Mouse (Mus musculus): ENCODE results near the gene Rabgap1l.

DNA sequence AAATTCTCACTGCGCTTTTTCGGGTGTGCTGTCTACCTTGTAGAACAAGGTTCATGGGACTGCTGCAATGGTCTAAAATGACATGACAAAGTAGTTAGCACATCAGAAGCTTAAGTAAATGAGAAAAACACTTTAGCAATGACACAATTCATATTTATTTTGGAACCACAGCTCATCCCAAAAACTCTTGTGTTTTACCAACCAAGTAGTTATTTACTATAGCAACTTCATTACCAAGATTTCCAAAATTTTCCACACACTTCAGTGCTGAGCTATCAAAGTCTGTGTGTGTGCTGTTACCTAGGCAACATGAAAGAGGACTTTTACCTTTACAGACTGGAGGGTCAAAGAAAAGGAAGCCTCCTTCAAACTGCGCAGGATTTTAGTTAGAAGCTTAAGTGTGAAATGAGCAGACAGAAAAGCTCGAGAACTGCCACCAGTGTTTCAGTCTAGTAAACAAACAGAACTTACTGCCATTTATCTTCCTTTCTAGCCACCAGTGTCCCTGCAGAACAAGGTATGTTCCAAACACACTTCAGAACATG lies 7.3 kb downstream of the Rabgap1l start:
- TF ChIP-seq CTCF (IDR thresholded peaks at IDR 0.05; ENCODE audit: low read depth, low read length) (no peak), POLR2A (IDR thresholded peaks at IDR 0.05; ENCODE audit: extremely low read depth, insufficient read depth, low read length) (no peak)
